Mouse (Mus musculus): ENCODE results near the gene Pramel5.
"Not testable (repeated sequence)": the region's sequence is repeated elsewhere in the genome, so short reads cannot be mapped to it uniquely, and the experiment has no call there.

- not testable (repeated sequence) for TF ChIP-seq CTCF (IDR thresholded peaks at IDR 0.05; ENCODE audit: borderline replicate concordance, insufficient read depth, low read depth, low read length); POLR2A (IDR thresholded peaks at IDR 0.05; ENCODE audit: borderline replicate concordance, insufficient read depth, low read length)
These were observed 32.6 kb upstream of the Pramel5 start for GRCm38 (mm10) chr4:144312666-144313460.

Data from cerebellum, adult 2 months (tissue).